Mouse (Mus musculus) liver, postnatal 0 days (tissue): ENCODE results near the gene Gmppa.

ENCODE experiments used
- CTCF ChIP-seq: sonication (generic); IDR thresholded peaks from 2 replicates; pipeline ENCODE4 v1.5.1; 2016; ENCODE audit warnings: antibody characterized with exemption, low read depth
- EP300 ChIP-seq: IDR thresholded peaks from 2 replicates; pipeline ENCODE4 v1.6.1; 2016; ENCODE audit warnings: antibody characterized with exemption, low read depth, mild to moderate bottlenecking

DNA sequence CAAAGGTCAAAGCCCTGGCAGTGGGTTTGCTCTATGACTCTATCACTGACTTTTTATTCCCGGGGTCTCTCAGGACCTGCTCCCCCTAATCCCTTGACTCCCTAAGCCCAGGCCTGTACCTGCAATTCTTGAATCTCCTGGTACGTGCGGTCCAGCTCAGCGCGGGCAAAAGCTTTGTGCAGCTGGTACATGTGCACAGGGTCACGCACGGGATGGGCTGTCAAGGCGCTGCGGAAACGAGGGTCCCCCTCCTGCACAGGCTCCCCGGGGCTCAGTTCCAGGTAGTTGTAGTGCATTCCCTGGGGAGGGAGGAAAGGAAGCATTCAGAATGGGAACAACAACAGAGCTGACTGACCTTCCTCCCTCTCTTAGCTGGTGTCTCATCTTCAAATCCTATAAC lies 40.7 kb downstream of the Gmppa start:
- TF ChIP-seq CTCF (no peak), EP300 (no peak)
